Mouse (Mus musculus): ENCODE measurements around the gene Tm4sf5.

- TF ChIP-seq EP300 (IDR thresholded peaks at IDR 0.05; ENCODE audit: insufficient read depth, low read depth, low read length) (no peak), POLR2A (IDR thresholded peaks at IDR 0.05; ENCODE audit: insufficient read depth, low read length) (no peak), CTCF (IDR thresholded peaks at IDR 0.05; ENCODE audit: low read depth, low read length) (no peak)
Observed at GRCm38 (mm10) chr11:70557545-70557944, 52.5 kb downstream of the Tm4sf5 start.

All from ES-Bruce4 (cell line).